Mouse (Mus musculus) CH12.LX (cell line): ENCODE data around the gene Fbxl21.

Experiments used
- CHD1 ChIP-seq: IDR thresholded peaks from 2 replicates; pipeline ENCODE4 v1.6.1; 2012; ENCODE audit warnings: low read depth, low read length, improper control_type of control experiment, inconsistent platforms
- CHD2 ChIP-seq: IDR thresholded peaks from 2 replicates; pipeline ENCODE4 v1.6.1; 2011; ENCODE audit warnings: low read length, improper control_type of control experiment
- CTCF ChIP-seq, 2 experiments: IDR thresholded peaks in 1 of 2; conservative IDR thresholded peaks in 1 of 2; 2 replicates each; pipeline ENCODE4 v1.5.1; 2011 to 2012; ENCODE audit warnings: low read depth in 2 of 2, low read length in 2 of 2, improper control_type of control experiment in 1 of 2, inconsistent platforms in 1 of 2, mild to moderate bottlenecking in 1 of 2, moderate library complexity in 1 of 2
- EP300 ChIP-seq: IDR thresholded peaks from 2 replicates; pipeline ENCODE4 v1.6.1; 2011; ENCODE audit warnings: low read length, improper control_type of control experiment
- POLR2A ChIP-seq: IDR thresholded peaks from 2 replicates; pipeline ENCODE4 v1.6.1; 2011; ENCODE audit warnings: low read depth, mild to moderate bottlenecking, improper control_type of control experiment, low read length

DNA sequence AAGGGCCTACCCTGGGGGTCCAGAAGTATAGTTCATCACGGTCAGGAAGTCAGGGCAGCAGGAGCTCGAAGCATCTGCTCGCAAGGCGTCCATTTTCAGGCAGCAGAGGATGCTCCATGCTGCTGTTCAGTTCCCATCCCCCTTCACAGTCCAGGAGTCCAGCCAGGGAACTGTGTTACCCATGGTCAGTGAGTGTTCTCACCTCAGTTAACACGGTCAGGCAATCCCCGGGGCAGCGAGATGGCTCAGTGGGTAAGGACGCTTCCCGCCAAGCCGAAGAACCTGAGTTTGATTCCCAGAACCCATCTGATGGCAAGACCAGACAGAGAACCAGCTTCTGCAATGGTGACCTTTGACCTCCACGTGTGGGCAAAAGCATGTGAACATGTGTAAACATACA is 6.0 kb downstream of the Fbxl21 start:
- TF ChIP-seq POLR2A (no peak), CHD1 (no peak), CTCF (conservative IDR thresholded peaks at IDR 0.05 in 1 of 2, IDR thresholded peaks at IDR 0.05 in 1 of 2; ENCODE audit: low read depth in 2 of 2, low read length in 2 of 2) (no peak), EP300 (no peak), CHD2 (no peak)
